Mouse (Mus musculus): Measurements from ENCODE around the gene Inpp5k.

Gene Inpp5k

DNA sequence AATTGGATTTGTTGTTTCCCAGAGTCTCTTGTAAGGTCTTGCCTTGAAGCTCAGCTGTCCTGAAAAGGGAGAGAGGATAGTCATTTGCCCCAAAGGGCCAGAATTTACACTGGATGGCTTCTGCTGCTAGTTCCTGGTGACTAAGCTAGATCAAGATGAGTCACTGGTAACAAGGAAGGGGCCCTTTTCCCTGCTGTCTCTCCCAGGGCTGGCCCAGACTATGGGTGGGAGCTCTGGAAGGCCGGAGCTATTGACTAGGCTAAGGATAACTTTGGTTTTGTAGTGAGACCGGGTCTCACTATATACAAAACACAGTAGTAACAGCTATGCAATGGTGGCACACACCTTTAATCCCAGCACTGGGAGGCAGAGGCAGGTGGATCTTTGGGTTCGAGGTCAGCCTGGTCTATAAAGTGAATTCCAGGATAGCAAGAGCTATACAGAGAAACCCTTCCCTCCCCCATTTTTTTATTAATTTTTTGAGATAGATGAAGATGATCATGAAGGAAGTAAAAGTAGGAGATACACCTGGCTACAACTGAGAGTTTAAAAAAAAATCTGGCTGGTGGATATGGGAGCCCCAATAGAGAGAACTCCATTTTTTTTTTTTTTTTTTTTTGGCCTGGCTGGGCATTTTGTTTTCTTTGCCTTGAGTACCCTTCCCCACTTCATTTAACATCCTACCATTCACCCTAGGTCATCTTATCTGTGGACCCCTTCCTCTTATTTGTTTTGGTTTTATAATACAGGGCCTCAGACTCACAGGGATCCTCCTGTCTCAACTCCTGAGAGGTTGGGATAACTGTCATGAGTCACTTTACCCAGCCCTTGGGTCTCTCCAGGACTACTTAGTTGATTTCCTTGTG is 47.3 kb downstream of the Inpp5k start:
- POLR2A ChIA-PET: interaction anchor here in 3 of 4 experiments (0.6 to 4.9 kb wide), 16 partner anchors 16 to 908 kb away, joined by 3 to 73 read pairs (median 6); partner anchors contain the start of genes Rilp (in 1 of the 3), Tlcd2 (in 1 of the 3) and Ywhae (in 1 of the 3)
- CTCF ChIA-PET: interaction anchor here in 2 of 4 experiments (0.7 to 1.0 kb wide), 2 partner anchors 13 to 252 kb away, joined by 5 to 9 read pairs; no protein-coding TSS in a partner anchor

DNA sequence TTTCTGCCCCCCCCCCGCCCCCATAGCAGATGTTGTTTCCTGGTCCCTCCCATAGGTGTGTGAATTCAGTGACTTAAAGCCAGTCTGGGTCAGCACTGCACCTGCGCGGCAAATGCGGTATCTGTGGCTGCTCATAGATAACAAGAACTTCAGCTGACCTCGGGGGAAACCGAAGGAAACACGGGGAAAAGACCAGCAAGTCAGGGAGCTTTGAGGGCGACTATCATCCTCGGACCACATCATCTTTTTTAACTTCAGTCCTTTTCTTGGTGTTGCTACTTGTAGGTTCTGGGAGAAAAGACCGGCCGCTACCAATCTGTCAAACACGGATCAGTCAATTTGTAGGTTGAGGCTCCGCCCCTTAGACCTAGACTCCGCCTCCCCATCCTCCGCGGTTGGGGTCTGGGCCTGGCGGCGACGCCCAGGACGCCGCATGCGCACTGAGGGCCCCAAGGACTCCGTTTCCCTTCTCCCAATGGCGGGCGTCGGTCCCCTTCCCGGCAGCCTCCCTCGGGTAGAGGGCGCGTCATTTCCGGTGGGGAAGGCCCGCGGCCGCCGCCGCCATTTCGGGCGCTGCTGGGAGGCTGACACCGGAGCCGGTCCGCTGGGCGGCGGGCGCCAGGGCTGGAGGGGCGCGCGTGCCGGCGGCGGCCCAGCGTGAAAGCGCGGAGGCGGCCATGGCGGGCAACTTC is 48.1 kb downstream of the Inpp5k start, which contains the start of gene Crk:
Gene Crk, plus strand, starts transcription at position 513 of the 692 bp plus-strand sequence.
- POLR2A ChIA-PET: interaction anchor here in 3 of 4 experiments (0.6 to 4.9 kb wide), 49 partner anchors 8 to 909 kb away, joined by 3 to 73 read pairs (median 4); partner anchors contain the start of genes Ywhae (in 3 of the 3), Prpf8 (in 2 of the 3), Tlcd2 (in 2 of the 3) and Inpp5k (in 1 of the 3)
- CTCF ChIA-PET: interaction anchor here in 1 of 4 experiments (0.7 to 1.5 kb wide), 3 partner anchors 25 to 48 kb away, joined by 3 to 4 read pairs (median 3); partner anchors contain the start of gene Inpp5k

DNA sequence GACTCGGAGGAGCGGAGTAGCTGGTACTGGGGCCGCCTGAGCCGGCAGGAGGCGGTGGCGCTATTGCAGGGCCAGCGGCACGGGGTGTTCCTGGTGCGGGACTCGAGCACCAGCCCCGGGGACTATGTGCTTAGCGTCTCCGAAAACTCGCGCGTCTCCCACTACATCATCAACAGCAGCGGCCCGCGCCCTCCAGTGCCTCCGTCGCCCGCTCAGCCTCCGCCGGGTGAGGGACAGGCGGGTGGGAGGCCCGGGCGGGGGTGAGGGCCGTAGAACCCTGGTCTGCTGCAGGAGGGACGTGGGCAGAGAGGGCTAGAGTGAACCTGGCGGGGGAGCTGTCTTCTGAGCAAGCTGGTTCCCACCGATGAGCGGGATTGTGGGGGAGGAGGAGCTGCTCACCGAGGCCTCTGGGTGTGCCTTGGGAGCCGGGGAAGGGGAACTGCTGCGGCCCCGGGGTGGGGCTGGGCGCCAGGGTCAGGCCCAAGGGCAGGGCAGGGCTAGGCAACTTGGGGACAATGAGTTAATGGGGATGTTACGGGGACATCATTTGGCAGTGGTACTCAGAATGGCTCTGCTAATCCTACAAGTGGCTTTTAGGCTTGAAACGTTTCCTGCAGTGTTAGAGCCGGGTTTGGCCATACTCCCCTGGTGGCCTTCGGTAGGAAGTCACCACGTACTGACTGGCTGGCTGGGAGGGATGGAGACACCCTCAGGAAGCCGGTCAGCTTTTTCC is 48.8 kb downstream of the Inpp5k start:
- POLR2A ChIA-PET: interaction anchor here in 3 of 4 experiments (0.6 to 4.9 kb wide), 52 partner anchors 9 to 585 kb away, joined by 3 to 73 read pairs (median 4); partner anchors contain the start of genes Ywhae (in 3 of the 3), Prpf8 (in 2 of the 3), Tlcd2 (in 2 of the 3) and Inpp5k (in 1 of the 3)
- CTCF ChIA-PET: interaction anchor here in 1 of 4 experiments (0.7 to 1.5 kb wide), 3 partner anchors 26 to 49 kb away, joined by 3 to 4 read pairs (median 3); partner anchors contain the start of gene Inpp5k

DNA sequence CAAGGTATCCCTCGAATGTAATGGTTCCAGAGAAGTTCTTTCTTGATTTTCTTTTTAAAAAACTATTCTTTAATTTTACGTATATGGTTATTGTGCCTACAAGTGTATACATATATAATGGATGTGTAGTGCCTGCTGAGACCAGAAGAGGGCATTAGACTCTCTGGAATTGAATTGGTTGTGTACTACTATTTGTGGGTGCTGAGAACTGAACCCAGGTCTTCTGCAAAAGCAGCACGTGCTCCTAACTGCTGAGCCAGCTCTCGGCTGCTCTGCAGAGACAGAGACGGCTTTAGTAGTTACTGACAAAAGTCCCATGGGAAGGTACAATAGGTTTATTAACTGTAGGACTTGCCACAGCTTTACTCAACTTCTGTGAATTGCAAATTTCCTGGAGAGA is 53.7 kb downstream of the Inpp5k start:
- ChIA-PET POLR2A (interaction anchor here in 2 of 4 experiments (0.5 to 4.3 kb wide), 7 partner anchors 9 to 1836 kb away, joined by 3 to 26 read pairs (median 3); no protein-coding TSS in a partner anchor), CTCF (interaction anchor here in 1 of 4 experiments (1.8 kb wide), 1 partner anchor 30 kb away, joined by 4 read pairs; no protein-coding TSS in a partner anchor)

DNA sequence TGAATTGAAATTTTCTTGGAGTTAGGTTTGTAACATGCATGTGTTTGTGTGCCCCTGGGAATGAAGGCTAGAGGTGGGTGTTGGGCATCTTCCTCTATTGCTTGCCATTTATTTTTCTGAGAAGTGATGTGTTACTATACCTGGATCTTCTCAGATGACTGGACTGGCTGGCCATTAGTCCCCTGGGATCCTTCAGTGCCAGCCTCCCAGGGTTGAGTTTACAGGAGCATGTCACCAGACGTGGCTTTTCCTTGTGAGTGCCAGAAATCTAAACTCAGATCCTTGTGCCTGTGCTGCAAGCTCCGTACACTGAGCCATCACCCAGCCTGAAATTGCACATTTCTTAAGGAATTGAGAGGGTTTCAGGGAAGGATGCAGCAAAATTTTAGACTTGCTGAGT is 54.2 kb downstream of the Inpp5k start:
- ChIA-PET POLR2A (interaction anchor here in 2 of 4 experiments (1.0 to 4.3 kb wide), 5 partner anchors 10 to 31 kb away, joined by 3 to 26 read pairs (median 4); no protein-coding TSS in a partner anchor), CTCF (interaction anchor here in 2 of 4 experiments (0.7 to 1.8 kb wide), 2 partner anchors 31 to 483 kb away, joined by 3 to 4 read pairs; no protein-coding TSS in a partner anchor)

DNA sequence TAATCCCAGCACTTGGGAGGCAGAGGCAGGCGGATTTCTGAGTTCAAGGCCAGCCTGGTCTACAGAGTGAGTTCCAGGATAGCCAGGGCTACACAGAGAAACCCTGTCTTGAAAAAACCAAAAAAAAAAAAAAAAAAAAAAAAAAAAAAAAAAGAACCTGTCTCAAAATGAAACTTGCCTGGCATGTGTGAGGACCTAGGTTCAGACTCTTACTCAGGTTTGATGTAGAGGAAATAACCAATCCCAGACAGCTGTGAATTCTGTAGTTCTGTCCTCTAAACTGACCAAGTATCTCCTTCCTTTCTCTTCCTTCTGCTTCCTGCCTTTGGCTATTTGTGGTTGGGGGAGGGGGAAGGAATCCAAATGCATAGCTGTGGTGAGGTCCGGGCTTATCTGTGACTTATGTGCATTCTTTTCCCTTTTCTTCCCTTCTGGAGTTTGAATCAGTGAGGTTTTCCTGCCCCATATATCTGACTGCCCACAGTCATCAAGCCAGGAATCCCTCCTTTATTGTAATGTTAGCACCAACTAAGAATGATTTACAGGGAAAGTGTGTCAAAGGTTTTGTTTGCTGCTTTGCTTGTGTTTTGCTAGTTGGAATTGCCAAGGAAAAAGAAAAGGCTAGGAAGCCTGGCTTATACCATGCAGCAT is 56.7 kb downstream of the Inpp5k start:
- CTCF ChIA-PET: interaction anchor here in 3 of 4 experiments (0.6 to 1.9 kb wide), 8 partner anchors 13 to 304 kb away, joined by 3 to 6 read pairs (median 4); no protein-coding TSS in a partner anchor
- POLR2A ChIA-PET: interaction anchor here in 3 of 4 experiments (0.6 to 4.3 kb wide), 27 partner anchors 8 to 288 kb away, joined by 3 to 26 read pairs (median 4); no protein-coding TSS in a partner anchor

DNA sequence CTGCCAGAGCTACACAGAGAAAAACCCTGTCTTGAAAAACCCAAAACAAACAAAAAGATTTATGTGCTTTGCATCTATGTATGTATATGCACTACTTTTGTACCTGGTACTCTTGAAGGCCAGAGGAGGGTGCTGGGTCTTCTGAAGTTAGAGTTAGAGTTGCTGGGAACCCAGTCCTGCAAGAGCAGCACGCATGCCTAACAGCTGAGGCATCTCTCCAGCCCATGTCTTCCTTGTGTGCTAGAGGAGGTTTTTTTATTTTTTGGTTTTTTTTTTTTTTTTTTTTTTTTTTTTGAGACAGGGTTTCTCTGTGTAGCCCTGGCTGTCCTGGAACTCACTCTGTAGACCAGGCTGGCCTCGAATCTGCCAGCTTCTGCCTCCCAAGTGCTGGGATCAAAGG is 57.3 kb downstream of the Inpp5k start:
- CTCF ChIA-PET: interaction anchor here (0.7 to 1.9 kb wide), 4 partner anchors 26 to 279 kb away, joined by 3 to 6 read pairs (median 4); no protein-coding TSS in a partner anchor
- POLR2A ChIA-PET: interaction anchor here in 3 of 4 experiments (0.8 to 4.3 kb wide), 12 partner anchors 9 to 62 kb away, joined by 3 to 26 read pairs (median 5); no protein-coding TSS in a partner anchor

DNA sequence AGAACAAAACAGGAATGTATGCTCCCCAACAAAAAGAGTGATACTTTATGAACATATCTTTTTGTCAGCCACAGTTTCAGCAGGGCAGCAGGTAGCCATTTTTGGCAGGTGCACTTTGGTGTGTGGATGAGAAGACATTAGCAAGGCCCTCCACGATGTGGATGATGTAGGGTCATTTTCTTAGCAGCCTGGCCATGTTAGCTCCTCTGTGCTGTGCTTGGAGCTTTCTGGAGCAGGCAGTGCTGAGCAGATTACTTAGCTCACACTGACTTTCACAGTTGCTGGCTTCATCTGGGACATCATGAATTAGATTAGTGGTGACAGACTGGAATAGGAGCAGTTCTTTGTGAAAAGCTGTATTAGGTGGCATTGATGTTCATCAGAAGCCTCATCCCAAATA is 59.2 kb downstream of the Inpp5k start:
- ChIA-PET CTCF (interaction anchor here in 2 of 4 experiments (1.1 to 1.5 kb wide), 2 partner anchors 10 kb away, joined by 3 to 4 read pairs; no protein-coding TSS in a partner anchor), POLR2A (interaction anchor here (0.5 to 2.9 kb wide), 24 partner anchors 9 to 1259 kb away, joined by 3 to 22 read pairs (median 3); partner anchors contain the start of genes Crk (in 2 of the 4) and Ywhae (in 1 of the 4))

DNA sequence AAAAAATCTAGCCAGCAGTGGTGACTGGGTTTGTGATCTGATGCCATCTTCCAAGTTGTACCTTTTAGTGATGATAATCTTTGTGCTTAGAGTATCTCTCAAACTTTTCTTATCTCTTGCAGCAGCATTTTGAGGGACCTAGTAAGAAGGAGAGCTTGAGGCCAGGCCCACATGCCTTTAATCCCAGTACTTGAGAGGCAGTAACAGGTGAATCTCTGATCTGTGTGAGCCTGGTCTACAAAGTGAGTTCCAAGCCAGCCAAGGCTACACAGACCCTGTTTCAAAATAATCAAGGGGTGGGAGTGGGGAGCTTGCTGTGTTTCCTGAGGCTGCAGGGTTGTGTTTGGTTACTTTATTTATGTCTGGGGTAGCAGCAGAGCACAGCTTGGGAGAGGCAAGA is 60.3 kb downstream of the Inpp5k start:
- ChIA-PET POLR2A (interaction anchor here in 2 of 4 experiments (0.6 to 2.9 kb wide), 11 partner anchors 8 to 230 kb away, joined by 3 to 22 read pairs (median 4); partner anchors contain the start of gene Crk (in 1 of the 2)), CTCF (interaction anchor here in 1 of 4 experiments (0.6 kb wide), 1 partner anchor 73 kb away, joined by 4 read pairs; no protein-coding TSS in a partner anchor)

DNA sequence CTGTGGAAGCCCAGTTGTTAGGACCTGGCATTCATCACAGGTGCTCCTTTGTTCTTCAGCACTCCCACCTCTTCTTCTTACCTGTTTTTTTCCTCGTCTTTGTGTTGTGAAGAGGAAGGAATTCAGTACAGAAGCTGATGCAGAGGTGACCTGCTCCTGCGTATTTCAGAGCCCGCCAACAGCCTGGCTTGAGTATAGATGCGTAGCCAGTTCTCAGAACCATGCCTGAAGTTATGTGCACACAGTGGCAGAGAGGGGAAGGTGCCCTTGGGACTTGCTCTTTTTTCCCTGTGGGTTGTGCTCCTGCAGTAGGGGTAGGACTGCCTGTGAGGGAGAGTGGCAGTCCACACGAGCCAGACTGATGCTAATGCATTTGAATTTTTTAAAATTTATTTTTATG is 62.8 kb downstream of the Inpp5k start:
- CTCF ChIA-PET: interaction anchor here in 2 of 4 experiments (0.6 to 0.7 kb wide), 2 partner anchors 38 to 597 kb away, joined by 3 read pairs; no protein-coding TSS in a partner anchor
- POLR2A ChIA-PET: interaction anchor here in 3 of 4 experiments (0.6 to 1.3 kb wide), 6 partner anchors 10 to 448 kb away, joined by 3 to 6 read pairs (median 4); no protein-coding TSS in a partner anchor

DNA sequence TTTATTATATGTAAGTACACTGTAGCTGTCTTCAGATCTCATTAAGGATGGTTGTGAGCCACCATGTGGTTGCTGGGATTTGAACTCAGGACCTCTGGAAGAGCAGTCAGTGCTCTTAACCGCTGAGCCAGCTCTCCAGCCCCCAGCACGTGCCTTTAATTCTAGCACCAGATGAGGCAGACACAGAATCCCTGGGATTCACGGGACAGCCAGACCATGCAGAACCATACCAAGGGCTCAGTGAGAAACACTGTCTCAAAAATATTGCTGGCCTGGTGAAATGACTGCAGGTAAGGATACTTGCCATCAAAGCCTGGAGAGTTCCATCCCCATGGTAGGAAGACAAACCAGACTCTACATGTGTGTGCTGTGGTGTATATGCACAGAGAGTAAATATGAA is 66.7 kb downstream of the Inpp5k start:
- ChIA-PET CTCF (interaction anchor here in 2 of 4 experiments (1.1 to 1.3 kb wide), 2 partner anchors 11 to 17 kb away, joined by 3 to 4 read pairs; no protein-coding TSS in a partner anchor), POLR2A (interaction anchor here in 3 of 4 experiments (0.8 to 2.5 kb wide), 12 partner anchors 9 to 166 kb away, joined by 3 to 15 read pairs (median 7); partner anchors contain the start of genes Ywhae (in 2 of the 3), Crk (in 1 of the 3) and Slc43a2 (in 1 of the 3))
